Mouse (Mus musculus) cortical plate, adult 2 months (tissue): ENCODE results near the gene Ccdc86.

Experiments
- CTCF ChIP-seq: fragments of 200-500 bp; IDR thresholded peaks from 2 replicates; pipeline ENCODE4 v1.5.1; 2011; ENCODE audit warnings: mild to moderate bottlenecking, control low read depth, low read length; ENCODE audit not compliant: insufficient read depth; ENCODE audit errors: extremely low read depth
- POLR2A ChIP-seq: fragments of 200-500 bp; IDR thresholded peaks from 2 replicates; pipeline ENCODE4 v1.6.1; 2011; ENCODE audit warnings: mild to moderate bottlenecking, low read length, control low read depth; ENCODE audit not compliant: insufficient read depth; ENCODE audit errors: extremely low read depth

- peak; percentile 69 for TF ChIP-seq CTCF
- no peak for TF ChIP-seq POLR2A
Observed at GRCm38 (mm10) chr19:10979184-10980168, 30.4 kb upstream of the Ccdc86 start.
